Mouse (Mus musculus) mouse embryonic stem cell (cell line): Measurements from ENCODE around the gene Carhsp1.

Experiments used
- in situ Hi-C, 2 experiments: fragments of 300-500 bp; cut with MboI; formaldehyde crosslinking; loops; 1 replicate in 1 of 2; 3 replicates in 1 of 2; pipeline ENCODE4 v1.14.3; 2019 to 2020; ENCODE audit warnings: low sequenced_read_pairs in 2 of 2, low pct_unique_long_range_greater_than_20kb in 1 of 2, mixed read lengths in 1 of 2; ENCODE audit not compliant: unreplicated experiment in 1 of 2

Carhsp1 gene

GRCm38 (mm10) chr16:8658349-8658748 is 13.6 kb downstream of the Carhsp1 start:
- in situ Hi-C loops, result no loop called here

GRCm38 (mm10) chr16:8656256-8656655 is 15.7 kb downstream of the Carhsp1 start:
- in situ Hi-C loops, result no loop called here

GRCm38 (mm10) chr16:8655599-8655998 is 16.4 kb downstream of the Carhsp1 start:
- in situ Hi-C loops, result no loop called here

- in situ Hi-C loops, result no loop called here
These were observed 16.8 kb downstream of the Carhsp1 start for GRCm38 (mm10) chr16:8655108-8655507.

- in situ Hi-C loops, result no loop called here
These were observed 21.9 kb downstream of the Carhsp1 start for GRCm38 (mm10) chr16:8650007-8650406.

- in situ Hi-C loops, result no loop called here
These were observed 26.4 kb downstream of the Carhsp1 start for GRCm38 (mm10) chr16:8645546-8645945.

- in situ Hi-C loops, result no loop called here
These were observed 28.1 kb downstream of the Carhsp1 start for GRCm38 (mm10) chr16:8643855-8644254.

- in situ Hi-C loops, result no loop called here
These were observed 32.3 kb downstream of the Carhsp1 start for GRCm38 (mm10) chr16:8639466-8640191.

GRCm38 (mm10) chr16:8638131-8638530 is 33.8 kb downstream of the Carhsp1 start:
- in situ Hi-C loops, result no loop called here

GRCm38 (mm10) chr16:8637217-8638051 is 34.5 kb downstream of the Carhsp1 start, which contains the start of the genes Pmm2 and Tmem186:
TSS of gene Pmm2 (plus strand) at chr16:8637674.
TSS of gene Tmem186 (minus strand) at chr16:8637712.
- in situ Hi-C loops, result no loop called here

- in situ Hi-C loops, result no loop called here
These were observed 35.1 kb downstream of the Carhsp1 start for GRCm38 (mm10) chr16:8636867-8637216.

- in situ Hi-C loops, result no loop called here
These were observed 40.5 kb downstream of the Carhsp1 start for GRCm38 (mm10) chr16:8631428-8631827.

GRCm38 (mm10) chr16:8630419-8630818 is 41.5 kb downstream of the Carhsp1 start:
- in situ Hi-C loops, result no loop called here

GRCm38 (mm10) chr16:8620315-8621115 is 51.4 kb downstream of the Carhsp1 start:
- in situ Hi-C loops, result no loop called here

GRCm38 (mm10) chr16:8619659-8620314 is 52.2 kb downstream of the Carhsp1 start:
- in situ Hi-C loops, result no loop called here

- in situ Hi-C loops, result no loop called here
These were observed 58.5 kb downstream of the Carhsp1 start for GRCm38 (mm10) chr16:8613447-8613846.

GRCm38 (mm10) chr16:8613039-8613438 is 58.9 kb downstream of the Carhsp1 start:
- in situ Hi-C loops, result no loop called here

GRCm38 (mm10) chr16:8612214-8613005 is 59.5 kb downstream of the Carhsp1 start:
- in situ Hi-C loops, result no loop called here
